Mouse (Mus musculus) myocyte (in vitro differentiated cells): ENCODE data around the gene Ascc3. TPM values are rescaled to one million over a fixed set of nuclear protein-coding genes. Genes with fewer than 3 reads are reported as not detected.

ENCODE experiments used
- H3K27me3 ChIP-seq: one replicate; pipeline ENCODE4 v1.6.1; 2011; ENCODE audit not compliant: control insufficient read depth, insufficient read depth, insufficient read length
- H3K36me3 ChIP-seq: one replicate; pipeline ENCODE4 v1.6.1; 2011; ENCODE audit not compliant: control insufficient read depth, insufficient read depth
- H3K4me2 ChIP-seq: one replicate; pipeline ENCODE4 v1.6.1; 2011; ENCODE audit warnings: low read depth, control low read depth
- H3K4me3 ChIP-seq: one replicate; pipeline ENCODE4 v1.5.1; 2011; ENCODE audit warnings: mild to moderate bottlenecking, control low read depth, moderate library complexity
- H3K79me2 ChIP-seq: one replicate; pipeline ENCODE4 v1.6.1; 2011; ENCODE audit not compliant: control insufficient read depth, insufficient read depth
- H3ac ChIP-seq: one replicate; pipeline ENCODE4 v1.6.1; 2011; ENCODE audit not compliant: control insufficient read depth, insufficient read length
- CEBPB ChIP-seq: IDR thresholded peaks from 2 replicates; pipeline ENCODE4 v1.6.1; 2011; ENCODE audit warnings: mild to moderate bottlenecking, moderate library complexity; ENCODE audit not compliant: poor library complexity, insufficient read depth, severe bottlenecking
- E2F4 ChIP-seq: IDR thresholded peaks from one replicate; pipeline ENCODE4 v1.6.1; 2011; ENCODE audit warnings: mild to moderate bottlenecking, control low read depth, moderate library complexity; ENCODE audit not compliant: insufficient read depth
- MAX ChIP-seq: IDR thresholded peaks from one replicate; pipeline ENCODE4 v1.6.1; 2011; ENCODE audit warnings: low read depth, mild to moderate bottlenecking, control low read depth
- MYOD1 ChIP-seq, 3 experiments: IDR thresholded peaks; one replicate each; pipeline ENCODE4 v1.6.1; 2011; ENCODE audit warnings: control low read depth in 2 of 3, low read depth in 2 of 3, mild to moderate bottlenecking in 2 of 3, moderate library complexity in 1 of 3; ENCODE audit not compliant: insufficient read length in 2 of 3, control insufficient read depth in 1 of 3
- MYOG ChIP-seq, 3 experiments: IDR thresholded peaks; one replicate each; pipeline ENCODE4 v1.6.1; 2011; ENCODE audit warnings: control low read depth in 2 of 3, low read depth in 2 of 3, mild to moderate bottlenecking in 2 of 3; ENCODE audit not compliant: insufficient read length in 2 of 3, control insufficient read depth in 1 of 3, insufficient read depth in 1 of 3
- POLR2A ChIP-seq: IDR thresholded peaks from one replicate; pipeline ENCODE4 v1.6.1; 2011; ENCODE audit warnings: low read depth, mild to moderate bottlenecking, control low read depth, moderate library complexity; ENCODE audit not compliant: insufficient read length
- POLR2AphosphoS2 ChIP-seq: IDR thresholded peaks from one replicate; pipeline ENCODE4 v1.6.1; 2011; ENCODE audit warnings: low read depth, control low read depth; ENCODE audit not compliant: insufficient read length
- REST ChIP-seq: IDR thresholded peaks from one replicate; pipeline ENCODE4 v1.6.1; 2011; ENCODE audit warnings: mild to moderate bottlenecking, control low read depth, moderate library complexity; ENCODE audit not compliant: insufficient read depth, insufficient read length
- SRF ChIP-seq: IDR thresholded peaks from one replicate; pipeline ENCODE4 v1.6.1; 2011; ENCODE audit warnings: low read depth; ENCODE audit not compliant: control insufficient read depth, insufficient read length
- TCF12 ChIP-seq: IDR thresholded peaks from one replicate; pipeline ENCODE4 v1.6.1; 2011; ENCODE audit warnings: mild to moderate bottlenecking, control low read depth; ENCODE audit not compliant: poor library complexity, insufficient read depth, severe bottlenecking
- TCF3 ChIP-seq: IDR thresholded peaks from one replicate; pipeline ENCODE4 v1.6.1; 2011; ENCODE audit warnings: low read depth, control low read depth; ENCODE audit not compliant: insufficient read length
- USF1 ChIP-seq: IDR thresholded peaks from one replicate; pipeline ENCODE4 v1.6.1; 2011; ENCODE audit warnings: low read depth, mild to moderate bottlenecking, control low read depth, moderate library complexity
- polyA plus RNA-seq: library from polyadenylated mRNA; unstranded; fragments of >200 nt; fragmentation: generic; extraction: Trizol; gene quantifications from one replicate; pipeline ENCODE4 v1.2.1, GENCODE M21; 2012; ENCODE audit warnings: missing spikeins

Gene Ascc3
- polyA plus RNA-seq, 1 experiment = 7.2 TPM

DNA sequence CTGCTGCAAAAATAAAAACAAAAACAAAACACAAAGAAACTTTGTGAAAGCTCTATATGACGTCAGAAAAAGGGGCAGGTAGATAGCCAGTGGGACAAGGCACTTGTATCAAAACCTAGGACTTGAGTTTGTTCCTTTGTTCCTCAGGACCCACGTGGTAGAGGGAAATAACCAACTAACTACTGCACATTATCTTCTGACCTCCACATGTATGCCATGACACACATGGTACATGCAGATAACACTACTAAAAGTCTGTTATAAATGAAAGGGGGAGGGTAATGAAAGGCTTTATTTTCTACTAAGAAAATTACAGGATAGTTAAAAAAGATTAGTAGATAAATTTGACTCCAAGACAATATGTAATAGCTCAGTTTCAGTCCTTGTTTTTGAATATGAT, 109.3 kb downstream of the Ascc3 start:
- H3ac ChIP-seq = no peak overlapping the region
- no peak for TF ChIP-seq POLR2A
- no peak for TF ChIP-seq E2F4
- TF ChIP-seq MAX = no peak
- TF ChIP-seq MYOD1 (IDR thresholded peaks at IDR 0.05; ENCODE audit: control insufficient read depth in 1 of 3, insufficient read length in 2 of 3, low read depth in 2 of 3) = no peak
- TF ChIP-seq USF1 = no peak
- TF ChIP-seq MYOG (IDR thresholded peaks at IDR 0.05; ENCODE audit: control insufficient read depth in 1 of 3, insufficient read depth in 1 of 3, insufficient read length in 2 of 3, low read depth in 2 of 3) = no peak
- TF ChIP-seq REST = no peak
- no peak for TF ChIP-seq TCF12
- no peak for TF ChIP-seq SRF
- TF ChIP-seq POLR2AphosphoS2 = no peak
- no peak for TF ChIP-seq CEBPB
- no peak for TF ChIP-seq TCF3
- H3K4me3 ChIP-seq = no peak overlapping the region
- no peak overlapping the region for H3K4me2 ChIP-seq
- no peaks in the 10 kb centered on the region for H3K27me3 ChIP-seq
- H3K36me3 ChIP-seq = peaks cover 12% of the 10 kb centered on the region
- no peaks in the 10 kb centered on the region for H3K79me2 ChIP-seq

DNA sequence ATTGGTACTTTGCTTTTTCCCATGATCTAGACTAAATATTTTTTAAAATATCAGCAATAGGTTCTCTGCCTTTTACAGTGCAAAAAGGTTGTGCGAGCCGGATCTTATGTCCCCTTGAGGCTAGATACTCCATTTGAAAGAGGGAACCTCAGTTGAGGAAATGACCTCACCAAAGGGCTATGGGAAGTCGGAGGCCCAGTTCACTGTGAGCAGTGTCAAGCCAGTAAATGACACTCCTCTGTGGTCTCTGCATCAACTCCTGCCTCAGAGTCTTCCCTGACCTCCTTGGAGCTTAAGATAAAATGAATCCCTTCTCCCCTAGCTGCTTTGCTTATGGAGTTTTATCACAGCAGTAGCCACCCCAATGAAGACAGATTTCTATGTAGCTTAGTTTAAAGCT, 109.9 kb downstream of the Ascc3 start:
- H3K36me3 ChIP-seq = peaks cover 13% of the 10 kb centered on the region
- H3K27me3 ChIP-seq = no peaks in the 10 kb centered on the region
- TF ChIP-seq CEBPB (no peak), E2F4 (no peak), POLR2AphosphoS2 (no peak), MYOG (IDR thresholded peaks at IDR 0.05; ENCODE audit: control insufficient read depth in 1 of 3, insufficient read depth in 1 of 3, insufficient read length in 2 of 3, low read depth in 2 of 3) (no peak), MYOD1 (IDR thresholded peaks at IDR 0.05; ENCODE audit: control insufficient read depth in 1 of 3, insufficient read length in 2 of 3, low read depth in 2 of 3) (no peak), MAX (no peak), TCF3 (no peak), REST (no peak), USF1 (no peak), POLR2A (no peak), TCF12 (no peak), SRF (no peak)
- no peaks in the 10 kb centered on the region for H3K79me2 ChIP-seq
- no peak overlapping the region for H3K4me2 ChIP-seq
- no peak overlapping the region for H3K4me3 ChIP-seq
- H3ac ChIP-seq = no peak overlapping the region

- Histone ChIP-seq H3K27me3 (no peaks in the 10 kb centered on the region), H3K36me3 (peaks cover 16% of the 10 kb centered on the region), H3K4me3 (no peak overlapping the region), H3K79me2 (no peaks in the 10 kb centered on the region), H3K4me2 (no peak overlapping the region), H3ac (no peak overlapping the region)
- no peak for TF ChIP-seq MYOG (IDR thresholded peaks at IDR 0.05; ENCODE audit: control insufficient read depth in 1 of 3, insufficient read depth in 1 of 3, insufficient read length in 2 of 3, low read depth in 2 of 3)
- no peak for TF ChIP-seq POLR2AphosphoS2
Observed at GRCm38 (mm10) chr10:50704202-50704601, 111.7 kb downstream of the Ascc3 start.

DNA sequence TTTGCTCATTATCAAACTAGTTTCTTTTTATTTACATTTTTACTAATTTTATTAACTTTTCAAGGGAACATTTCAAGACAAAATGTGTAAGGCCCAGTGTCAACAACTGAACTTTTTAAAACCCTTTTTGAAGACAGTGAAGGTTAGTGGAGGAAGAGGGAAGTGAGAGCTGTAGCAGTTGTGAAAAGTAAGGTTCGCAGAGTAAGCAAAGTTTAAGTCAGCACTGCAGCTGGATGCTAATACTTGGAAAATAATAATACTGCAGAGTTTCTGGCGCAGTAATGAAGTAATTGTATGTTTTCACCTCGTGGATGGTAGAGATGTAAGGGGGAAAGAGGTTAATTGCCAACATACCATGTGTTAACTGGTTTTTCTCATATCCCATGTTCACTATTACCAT, 112.4 kb downstream of the Ascc3 start:
- no peaks in the 10 kb centered on the region for H3K27me3 ChIP-seq
- H3K36me3 ChIP-seq = peaks cover 16% of the 10 kb centered on the region
- TF ChIP-seq TCF3 (no peak), REST (no peak), TCF12 (no peak), POLR2A (no peak), MYOD1 (IDR thresholded peaks at IDR 0.05; ENCODE audit: control insufficient read depth in 1 of 3, insufficient read length in 2 of 3, low read depth in 2 of 3) (no peak), MAX (no peak), SRF (no peak), MYOG (IDR thresholded peaks at IDR 0.05; ENCODE audit: control insufficient read depth in 1 of 3, insufficient read depth in 1 of 3, insufficient read length in 2 of 3, low read depth in 2 of 3) (no peak), E2F4 (no peak), USF1 (no peak), POLR2AphosphoS2 (no peak), CEBPB (no peak)
- H3K79me2 ChIP-seq = no peaks in the 10 kb centered on the region
- no peak overlapping the region for H3K4me2 ChIP-seq
- H3K4me3 ChIP-seq = no peak overlapping the region
- H3ac ChIP-seq = no peak overlapping the region

- H3K4me3 ChIP-seq = no peak overlapping the region
- TF ChIP-seq TCF12 = no peak
- no peak for TF ChIP-seq USF1
- no peak for TF ChIP-seq TCF3
- no peak for TF ChIP-seq SRF
- no peak for TF ChIP-seq CEBPB
- no peak for TF ChIP-seq E2F4
- no peak for TF ChIP-seq POLR2AphosphoS2
- TF ChIP-seq POLR2A = no peak
- TF ChIP-seq REST = no peak
- TF ChIP-seq MAX = no peak
- no peak for TF ChIP-seq MYOG (IDR thresholded peaks at IDR 0.05; ENCODE audit: control insufficient read depth in 1 of 3, insufficient read depth in 1 of 3, insufficient read length in 2 of 3, low read depth in 2 of 3)
- no peak for TF ChIP-seq MYOD1 (IDR thresholded peaks at IDR 0.05; ENCODE audit: control insufficient read depth in 1 of 3, insufficient read length in 2 of 3, low read depth in 2 of 3)
- H3K36me3 ChIP-seq = peaks cover 19% of the 10 kb centered on the region
- no peaks in the 10 kb centered on the region for H3K79me2 ChIP-seq
- H3K4me2 ChIP-seq = no peak overlapping the region
- no peak overlapping the region for H3ac ChIP-seq
- no peaks in the 10 kb centered on the region for H3K27me3 ChIP-seq
Observed at GRCm38 (mm10) chr10:50711286-50711685, 118.8 kb downstream of the Ascc3 start.
